Mouse (Mus musculus) myocyte (in vitro differentiated cells): Measurements from ENCODE around the gene Slc6a13. TPM values are rescaled to one million over a fixed set of nuclear protein-coding genes. Genes with fewer than 3 reads are reported as not detected.

ENCODE experiments used
- H3K27me3 ChIP-seq: one replicate; pipeline ENCODE4 v1.6.1; 2011; ENCODE audit not compliant: control insufficient read depth, insufficient read depth, insufficient read length
- H3K36me3 ChIP-seq: one replicate; pipeline ENCODE4 v1.6.1; 2011; ENCODE audit not compliant: control insufficient read depth, insufficient read depth
- H3K4me2 ChIP-seq: one replicate; pipeline ENCODE4 v1.6.1; 2011; ENCODE audit warnings: low read depth, control low read depth
- H3K4me3 ChIP-seq: one replicate; pipeline ENCODE4 v1.5.1; 2011; ENCODE audit warnings: mild to moderate bottlenecking, control low read depth, moderate library complexity
- H3K79me2 ChIP-seq: one replicate; pipeline ENCODE4 v1.6.1; 2011; ENCODE audit not compliant: control insufficient read depth, insufficient read depth
- H3ac ChIP-seq: one replicate; pipeline ENCODE4 v1.6.1; 2011; ENCODE audit not compliant: control insufficient read depth, insufficient read length
- CEBPB ChIP-seq: IDR thresholded peaks from 2 replicates; pipeline ENCODE4 v1.6.1; 2011; ENCODE audit warnings: mild to moderate bottlenecking, moderate library complexity; ENCODE audit not compliant: poor library complexity, insufficient read depth, severe bottlenecking
- E2F4 ChIP-seq: IDR thresholded peaks from one replicate; pipeline ENCODE4 v1.6.1; 2011; ENCODE audit warnings: mild to moderate bottlenecking, control low read depth, moderate library complexity; ENCODE audit not compliant: insufficient read depth
- MAX ChIP-seq: IDR thresholded peaks from one replicate; pipeline ENCODE4 v1.6.1; 2011; ENCODE audit warnings: low read depth, mild to moderate bottlenecking, control low read depth
- MYOD1 ChIP-seq, 3 experiments: IDR thresholded peaks; one replicate each; pipeline ENCODE4 v1.6.1; 2011; ENCODE audit warnings: control low read depth in 2 of 3, low read depth in 2 of 3, mild to moderate bottlenecking in 2 of 3, moderate library complexity in 1 of 3; ENCODE audit not compliant: insufficient read length in 2 of 3, control insufficient read depth in 1 of 3
- MYOG ChIP-seq, 3 experiments: IDR thresholded peaks; one replicate each; pipeline ENCODE4 v1.6.1; 2011; ENCODE audit warnings: control low read depth in 2 of 3, low read depth in 2 of 3, mild to moderate bottlenecking in 2 of 3; ENCODE audit not compliant: insufficient read length in 2 of 3, control insufficient read depth in 1 of 3, insufficient read depth in 1 of 3
- POLR2A ChIP-seq: IDR thresholded peaks from one replicate; pipeline ENCODE4 v1.6.1; 2011; ENCODE audit warnings: low read depth, mild to moderate bottlenecking, control low read depth, moderate library complexity; ENCODE audit not compliant: insufficient read length
- POLR2AphosphoS2 ChIP-seq: IDR thresholded peaks from one replicate; pipeline ENCODE4 v1.6.1; 2011; ENCODE audit warnings: low read depth, control low read depth; ENCODE audit not compliant: insufficient read length
- REST ChIP-seq: IDR thresholded peaks from one replicate; pipeline ENCODE4 v1.6.1; 2011; ENCODE audit warnings: mild to moderate bottlenecking, control low read depth, moderate library complexity; ENCODE audit not compliant: insufficient read depth, insufficient read length
- SRF ChIP-seq: IDR thresholded peaks from one replicate; pipeline ENCODE4 v1.6.1; 2011; ENCODE audit warnings: low read depth; ENCODE audit not compliant: control insufficient read depth, insufficient read length
- TCF12 ChIP-seq: IDR thresholded peaks from one replicate; pipeline ENCODE4 v1.6.1; 2011; ENCODE audit warnings: mild to moderate bottlenecking, control low read depth; ENCODE audit not compliant: poor library complexity, insufficient read depth, severe bottlenecking
- TCF3 ChIP-seq: IDR thresholded peaks from one replicate; pipeline ENCODE4 v1.6.1; 2011; ENCODE audit warnings: low read depth, control low read depth; ENCODE audit not compliant: insufficient read length
- USF1 ChIP-seq: IDR thresholded peaks from one replicate; pipeline ENCODE4 v1.6.1; 2011; ENCODE audit warnings: low read depth, mild to moderate bottlenecking, control low read depth, moderate library complexity
- polyA plus RNA-seq: library from polyadenylated mRNA; unstranded; fragments of >200 nt; fragmentation: generic; extraction: Trizol; gene quantifications from one replicate; pipeline ENCODE4 v1.2.1, GENCODE M21; 2012; ENCODE audit warnings: missing spikeins

The Slc6a13 gene
- polyA plus RNA-seq, 1 experiment, result 0.01 TPM

- H3ac ChIP-seq, result no peak overlapping the region
- H3K79me2 ChIP-seq, result no peaks in the 10 kb centered on the region
- no peak overlapping the region for H3K4me3 ChIP-seq
- H3K36me3 ChIP-seq, result no peaks in the 10 kb centered on the region
- TF ChIP-seq USF1, result no peak
- TF ChIP-seq POLR2A, result no peak
- no peak for TF ChIP-seq TCF12
- no peak for TF ChIP-seq REST
- no peak for TF ChIP-seq E2F4
- TF ChIP-seq TCF3, result no peak
- TF ChIP-seq MYOG (IDR thresholded peaks at IDR 0.05; ENCODE audit: control insufficient read depth in 1 of 3, insufficient read depth in 1 of 3, insufficient read length in 2 of 3, low read depth in 2 of 3), result no peak
- no peak for TF ChIP-seq MAX
- TF ChIP-seq SRF, result no peak
- TF ChIP-seq POLR2AphosphoS2, result no peak
- no peak for TF ChIP-seq CEBPB
- no peak for TF ChIP-seq MYOD1 (IDR thresholded peaks at IDR 0.05; ENCODE audit: control insufficient read depth in 1 of 3, insufficient read length in 2 of 3, low read depth in 2 of 3)
- no peak overlapping the region for H3K4me2 ChIP-seq
- H3K27me3 ChIP-seq, result peaks cover 5% of the 10 kb centered on the region
These were observed 25.7 kb upstream of the Slc6a13 start for GRCm38 (mm10) chr6:121274356-121274755.

- H3K79me2 ChIP-seq, result no peaks in the 10 kb centered on the region
- H3ac ChIP-seq, result no peak overlapping the region
- TF ChIP-seq TCF3 (no peak), MYOG (IDR thresholded peaks at IDR 0.05; ENCODE audit: control insufficient read depth in 1 of 3, insufficient read depth in 1 of 3, insufficient read length in 2 of 3, low read depth in 2 of 3) (no peak)
These were observed 15.9 kb upstream of the Slc6a13 start for GRCm38 (mm10) chr6:121284132-121284531.

DNA sequence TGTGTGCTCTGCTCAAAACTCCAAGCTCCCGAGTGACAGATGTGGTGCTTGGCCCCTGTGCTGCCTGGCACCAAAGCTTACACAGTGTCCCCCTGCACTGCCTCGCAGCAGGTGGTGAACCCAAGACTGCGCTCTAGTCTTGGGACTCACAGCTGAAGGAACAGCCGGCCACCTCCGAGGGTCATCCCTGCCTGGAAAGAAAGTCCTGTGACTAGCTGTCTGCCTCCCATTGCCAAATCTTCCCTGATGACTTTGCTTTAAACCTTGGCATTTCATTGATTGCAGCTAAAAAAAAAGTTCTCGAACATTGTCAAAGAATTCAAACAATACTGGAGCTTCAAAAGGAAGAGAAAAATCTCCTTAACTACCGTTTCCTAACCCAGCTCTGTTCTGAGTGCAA lies 710 bp upstream of the Slc6a13 start:
- Histone ChIP-seq H3ac (no peak overlapping the region), H3K27me3 (peaks cover 30% of the 10 kb centered on the region), H3K36me3 (no peaks in the 10 kb centered on the region), H3K79me2 (no peaks in the 10 kb centered on the region), H3K4me3 (no peak overlapping the region), H3K4me2 (peak overlapping the region; percentile 12)
- peak in 1 of 3 experiments; percentile 50 for TF ChIP-seq MYOD1 (IDR thresholded peaks at IDR 0.05; ENCODE audit: control insufficient read depth in 1 of 3, insufficient read length in 2 of 3, low read depth in 2 of 3)
- TF ChIP-seq POLR2A, result no peak

More at GRCm38 (mm10) chr6:121284132-121284531, 15.9 kb upstream of the Slc6a13 start:
- Histone ChIP-seq H3K4me3 (no peak overlapping the region), H3K27me3 (peaks cover 12% of the 10 kb centered on the region), H3K36me3 (no peaks in the 10 kb centered on the region), H3K4me2 (no peak overlapping the region)

DNA sequence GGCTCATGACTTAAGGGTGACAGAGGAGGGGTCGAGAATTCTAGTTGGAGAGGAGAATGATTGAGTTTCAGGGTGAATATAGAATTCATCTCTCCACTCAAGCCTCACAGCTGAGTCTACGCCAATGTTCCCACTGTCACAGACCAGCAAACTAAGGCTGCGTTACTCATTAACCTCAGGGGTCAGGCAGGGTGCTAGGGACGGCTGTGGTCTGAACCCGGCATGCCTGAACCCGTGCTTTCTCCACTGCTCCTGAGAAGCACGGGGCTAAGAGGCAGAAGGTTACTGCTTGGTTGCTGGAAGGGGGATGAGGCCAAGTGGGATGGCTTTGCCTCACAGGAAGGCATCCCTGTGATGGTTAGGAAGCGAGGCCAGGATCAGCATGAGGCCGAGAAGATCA lies 477 bp downstream of the Slc6a13 start:
- H3K4me3 ChIP-seq, result no peak overlapping the region
- H3K79me2 ChIP-seq, result no peaks in the 10 kb centered on the region
- no peak overlapping the region for H3ac ChIP-seq
- H3K27me3 ChIP-seq, result peaks cover 31% of the 10 kb centered on the region
- no peak overlapping the region for H3K4me2 ChIP-seq
- no peak for TF ChIP-seq CEBPB
- TF ChIP-seq TCF12, result no peak
- TF ChIP-seq MYOD1 (IDR thresholded peaks at IDR 0.05; ENCODE audit: control insufficient read depth in 1 of 3, insufficient read length in 2 of 3, low read depth in 2 of 3), result no peak
- no peak for TF ChIP-seq E2F4
- no peak for TF ChIP-seq MAX
- no peak for TF ChIP-seq REST
- TF ChIP-seq USF1, result no peak
- no peak for TF ChIP-seq POLR2A
- no peak for TF ChIP-seq MYOG (IDR thresholded peaks at IDR 0.05; ENCODE audit: control insufficient read depth in 1 of 3, insufficient read depth in 1 of 3, insufficient read length in 2 of 3, low read depth in 2 of 3)
- no peaks in the 10 kb centered on the region for H3K36me3 ChIP-seq

GRCm38 (mm10) chr6:121303466-121304220 lies 3.6 kb downstream of the Slc6a13 start:
- Histone ChIP-seq H3K4me2 (no peak overlapping the region), H3K36me3 (no peaks in the 10 kb centered on the region), H3K4me3 (no peak overlapping the region), H3K79me2 (no peaks in the 10 kb centered on the region), H3K27me3 (peaks cover 19% of the 10 kb centered on the region), H3ac (no peak overlapping the region)
- TF ChIP-seq E2F4, result no peak
- TF ChIP-seq CEBPB, result no peak
- no peak for TF ChIP-seq TCF12

- TF ChIP-seq SRF (no peak), MYOD1 (IDR thresholded peaks at IDR 0.05; ENCODE audit: control insufficient read depth in 1 of 3, insufficient read length in 2 of 3, low read depth in 2 of 3) (no peak), TCF12 (no peak), USF1 (no peak), CEBPB (no peak), MYOG (IDR thresholded peaks at IDR 0.05; ENCODE audit: control insufficient read depth in 1 of 3, insufficient read depth in 1 of 3, insufficient read length in 2 of 3, low read depth in 2 of 3) (no peak), POLR2A (no peak), MAX (no peak), TCF3 (no peak), POLR2AphosphoS2 (no peak), E2F4 (no peak), REST (no peak)
- peaks cover 12% of the 10 kb centered on the region for H3K27me3 ChIP-seq
These were observed 4.6 kb downstream of the Slc6a13 start for GRCm38 (mm10) chr6:121304630-121305029.

More at GRCm38 (mm10) chr6:121304630-121305029, 4.6 kb downstream of the Slc6a13 start:
- Histone ChIP-seq H3K4me3 (no peak overlapping the region), H3K4me2 (no peak overlapping the region), H3ac (no peak overlapping the region), H3K36me3 (no peaks in the 10 kb centered on the region), H3K79me2 (no peaks in the 10 kb centered on the region)
